Mouse (Mus musculus): ENCODE data around the gene Ptbp2. TPM values are rescaled to one million over a fixed set of nuclear protein-coding genes. Genes with fewer than 3 reads are reported as not detected.

Gene Ptbp2
- 71.0 TPM for polyA plus RNA-seq (2014; fragmentation: Illumina TruSeq; extraction: RNeasy Lipid Tissue Mini Kit (QIAGEN cat#74804); ENCODE audit: low read depth, low replicate concordance)

GRCm38 (mm10) chr3:119784366-119784765 lies at the start of gene Ptbp2:
Gene Ptbp2 (minus strand): TSS chr3:119784466.

Measured in adrenal gland, adult 10 weeks (tissue).